Mouse (Mus musculus): Measurements from ENCODE around the gene Nasp. TPM values are rescaled to one million over a fixed set of nuclear protein-coding genes. Genes with fewer than 3 reads are reported as not detected.
"Not testable (repeated sequence)": the region's sequence is repeated elsewhere in the genome, so short reads cannot be mapped to it uniquely, and the experiment has no call there.

Gene Nasp
- polyA plus RNA-seq (2012; rRNA removed) (19.2 and 38.1 TPM in 2 replicates), polyA plus RNA-seq (2014; fragmentation: Nextera tagmentation; extraction: Ambion mirVana) (61.5 and 66.6 TPM in 2 replicates)

- TF ChIP-seq CTCF (IDR thresholded peaks at IDR 0.05; ENCODE audit: low read depth) (no peak), EP300 (IDR thresholded peaks at IDR 0.05; ENCODE audit: low read depth) (no peak)
- Histone ChIP-seq H3K9ac (replicated peaks) (peak within 1 kb of the TSS; percentile 76), H3K27me3 (ENCODE audit: control insufficient read depth, insufficient read depth, low read length) (no peaks in the 10 kb centered on the region), H3K9me3 (ENCODE audit: control insufficient read depth, low read length) (no peaks in the 10 kb centered on the region), H3K36me3 (replicated peaks; ENCODE audit: control insufficient read depth, insufficient read depth, low read depth) (peaks cover 11% of the 10 kb centered on the region), H3K27ac (peak within 1 kb of the TSS; percentile 75), H3K4me1 (replicated peaks; ENCODE audit: control insufficient read depth in 2 of 2, insufficient read depth in 2 of 2, low read length in 1 of 2) (peaks cover 12 to 18% of the 10 kb centered on the region in 2 experiments), H3K4me2 (ENCODE audit: low read depth) (peak within 1 kb of the TSS; percentile 90), H3K4me3 (ENCODE audit: insufficient read depth in 1 of 2, low read depth in 2 of 2, low read length in 2 of 2) (peak within 1 kb of the TSS; percentile 78 to 94)
- DNase-seq (ENCODE audit: low read depth in 3 of 3, low spot score in 3 of 3) (peak; percentile 72 to 78 (median 72)), ATAC-seq (ENCODE audit: insufficient read depth) (peak; percentile 78)
- 7% methylated on average over 23 of the region's 23 CpGs for WGBS (ENCODE audit: insufficient replicate concordance)
Observed at GRCm38 (mm10) chr4:116627722-116628662, at the start of gene Nasp. Gene Nasp, minus strand, starts transcription at chr4:116627941.

- TF ChIP-seq CTCF (IDR thresholded peaks at IDR 0.05; ENCODE audit: low read depth): no peak
- TF ChIP-seq EP300 (IDR thresholded peaks at IDR 0.05; ENCODE audit: low read depth): no peak
- ATAC-seq (ENCODE audit: insufficient read depth): no peak
- 57% methylated on average over 3 of the region's 3 CpGs for WGBS (ENCODE audit: insufficient replicate concordance)
- Histone ChIP-seq H3K4me3 (ENCODE audit: insufficient read depth in 1 of 2, low read depth in 2 of 2, low read length in 2 of 2) (no peak overlapping the region), H3K4me1 (replicated peaks; ENCODE audit: control insufficient read depth in 2 of 2, insufficient read depth in 2 of 2, low read length in 1 of 2) (peaks cover 12 to 13% of the 10 kb centered on the region in 2 experiments), H3K27ac (no peak overlapping the region), H3K9me3 (ENCODE audit: control insufficient read depth, low read length) (no peaks in the 10 kb centered on the region), H3K36me3 (replicated peaks; ENCODE audit: control insufficient read depth, insufficient read depth, low read depth) (no peaks in the 10 kb centered on the region), H3K27me3 (ENCODE audit: control insufficient read depth, insufficient read depth, low read length) (no peaks in the 10 kb centered on the region), H3K9ac (replicated peaks) (no peak overlapping the region), H3K4me2 (ENCODE audit: low read depth) (no peak overlapping the region)
- no peak for DNase-seq (ENCODE audit: low read depth in 3 of 3, low spot score in 3 of 3)
Observed at GRCm38 (mm10) chr4:116676027-116676426, 48.3 kb upstream of the Nasp start.

- not testable (repeated sequence) for H3K27me3 ChIP-seq (ENCODE audit: control insufficient read depth, insufficient read depth, low read length); H3K4me3 ChIP-seq (ENCODE audit: insufficient read depth in 1 of 2, low read depth in 2 of 2, low read length in 2 of 2); H3K4me2 ChIP-seq (ENCODE audit: low read depth); H3K9ac ChIP-seq (replicated peaks); ATAC-seq (ENCODE audit: insufficient read depth); H3K36me3 ChIP-seq (replicated peaks; ENCODE audit: control insufficient read depth, insufficient read depth, low read depth); H3K9me3 ChIP-seq (ENCODE audit: control insufficient read depth, low read length); H3K27ac ChIP-seq; DNase-seq (ENCODE audit: low read depth in 3 of 3, low spot score in 3 of 3)
- peaks cover 12 to 13% of the 10 kb centered on the region in 2 experiments for H3K4me1 ChIP-seq (replicated peaks; ENCODE audit: control insufficient read depth in 2 of 2, insufficient read depth in 2 of 2, low read length in 1 of 2)
- 77% methylated on average over 6 of the region's 6 CpGs for WGBS (ENCODE audit: insufficient replicate concordance)
Observed at GRCm38 (mm10) chr4:116674761-116675160, 47.0 kb upstream of the Nasp start.

- Histone ChIP-seq H3K4me1 (replicated peaks; ENCODE audit: control insufficient read depth in 2 of 2, insufficient read depth in 2 of 2, low read length in 1 of 2) (peaks cover 12 to 13% of the 10 kb centered on the region in 2 experiments), H3K27me3 (ENCODE audit: control insufficient read depth, insufficient read depth, low read length) (no peaks in the 10 kb centered on the region), H3K9ac (replicated peaks) (no peak overlapping the region), H3K9me3 (ENCODE audit: control insufficient read depth, low read length) (no peaks in the 10 kb centered on the region), H3K27ac (no peak overlapping the region), H3K4me3 (ENCODE audit: insufficient read depth in 1 of 2, low read depth in 2 of 2, low read length in 2 of 2) (no peak overlapping the region), H3K4me2 (ENCODE audit: low read depth) (peak overlapping the region; percentile 36), H3K36me3 (replicated peaks; ENCODE audit: control insufficient read depth, insufficient read depth, low read depth) (no peaks in the 10 kb centered on the region)
- DNase-seq (ENCODE audit: low read depth in 3 of 3, low spot score in 3 of 3): peak; percentile 54 to 56 (median 55)
- TF ChIP-seq EP300 (IDR thresholded peaks at IDR 0.05; ENCODE audit: low read depth): peak; percentile 68
- TF ChIP-seq CTCF (IDR thresholded peaks at IDR 0.05; ENCODE audit: low read depth): no peak
- 27% methylated on average over 2 of the region's 2 CpGs for WGBS (ENCODE audit: insufficient replicate concordance)
- ATAC-seq (ENCODE audit: insufficient read depth): peak; percentile 87
Observed at GRCm38 (mm10) chr4:116672785-116673184, 45.0 kb upstream of the Nasp start.

GRCm38 (mm10) chr4:116669291-116669690 lies 41.5 kb upstream of the Nasp start:
- no peak overlapping the region for H3K4me3 ChIP-seq (ENCODE audit: insufficient read depth in 1 of 2, low read depth in 2 of 2, low read length in 2 of 2)
- H3K9ac ChIP-seq (replicated peaks): no peak overlapping the region
- H3K4me1 ChIP-seq (replicated peaks; ENCODE audit: control insufficient read depth in 2 of 2, insufficient read depth in 2 of 2, low read length in 1 of 2): peaks cover 11 to 13% of the 10 kb centered on the region in 2 experiments
- H3K4me2 ChIP-seq (ENCODE audit: low read depth): no peak overlapping the region
- no peaks in the 10 kb centered on the region for H3K36me3 ChIP-seq (replicated peaks; ENCODE audit: control insufficient read depth, insufficient read depth, low read depth)
- WGBS (ENCODE audit: insufficient replicate concordance): 42% methylated on average over 2 of the region's 2 CpGs
- TF ChIP-seq CTCF (IDR thresholded peaks at IDR 0.05; ENCODE audit: low read depth) (peak; percentile 49), EP300 (IDR thresholded peaks at IDR 0.05; ENCODE audit: low read depth) (no peak)
- no peak for ATAC-seq (ENCODE audit: insufficient read depth)
- DNase-seq (ENCODE audit: low read depth in 3 of 3, low spot score in 3 of 3): no peak
- H3K9me3 ChIP-seq (ENCODE audit: control insufficient read depth, low read length): no peaks in the 10 kb centered on the region
- no peak overlapping the region for H3K27ac ChIP-seq
- no peaks in the 10 kb centered on the region; the same call in 1 of the 2 replicates for H3K27me3 ChIP-seq (ENCODE audit: control insufficient read depth, insufficient read depth, low read length)
